Mouse (Mus musculus): ENCODE data around the gene Ugt1a7c.

The Ugt1a7c gene

DNA sequence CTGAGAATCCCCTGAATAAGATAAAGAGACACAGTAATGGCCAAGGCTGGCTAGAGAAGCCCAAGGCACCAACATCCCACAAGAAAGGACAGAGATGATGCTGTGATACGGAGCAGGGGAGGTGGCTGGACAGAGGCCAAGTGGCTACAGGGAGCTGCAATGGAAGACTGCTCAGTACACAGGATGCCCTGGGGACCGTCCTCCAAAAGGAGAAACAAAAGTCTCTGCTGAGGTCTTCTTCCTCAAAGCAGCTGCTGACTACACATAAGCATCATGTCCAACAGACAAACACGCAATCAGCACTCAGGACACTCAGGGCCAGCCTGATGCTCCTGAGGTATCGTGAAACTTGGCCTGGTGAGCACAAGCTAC is 170.0 kb downstream of the Ugt1a7c start:
- no peak for DNase-seq

DNA sequence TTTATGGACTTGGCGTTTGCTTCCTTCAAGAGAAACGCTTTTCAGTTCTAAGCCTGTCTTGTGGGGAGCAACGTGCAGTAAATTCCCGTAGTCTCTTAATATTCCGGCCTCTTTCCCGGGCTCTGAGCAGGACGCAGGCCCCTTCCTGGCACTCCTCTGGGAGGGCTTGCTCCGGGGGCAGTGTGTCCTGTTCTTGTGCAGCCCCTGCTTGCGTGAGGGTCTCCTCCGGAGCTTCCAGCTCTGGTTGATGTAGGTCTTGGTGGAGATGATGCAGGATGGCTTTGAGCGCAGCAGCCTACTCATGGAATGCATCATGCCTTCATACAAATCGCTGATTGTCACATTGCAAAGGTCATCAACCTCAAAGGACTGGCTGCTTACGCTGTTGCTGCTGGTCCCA is 171.3 kb downstream of the Ugt1a7c start:
- DNase-seq = no peak

DNA sequence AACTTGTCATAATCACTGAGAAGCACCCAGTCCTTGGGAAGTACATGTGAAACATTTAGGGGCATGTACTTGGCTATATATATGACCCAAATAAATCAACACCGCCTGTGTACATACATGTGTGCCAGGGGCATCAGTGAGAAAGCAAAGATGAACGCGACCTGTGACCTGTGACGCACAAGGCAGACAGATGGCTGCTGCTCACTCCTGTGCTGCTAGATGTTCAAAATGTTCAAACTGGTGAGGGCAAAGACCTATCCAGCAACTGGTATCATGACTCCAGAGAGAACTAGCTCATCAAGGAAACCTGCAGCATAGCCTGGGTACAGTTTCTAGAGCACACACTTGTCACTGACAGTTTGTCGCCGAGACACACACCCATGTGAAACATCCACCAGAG is 172.6 kb downstream of the Ugt1a7c start:
- no peak for DNase-seq

DNA sequence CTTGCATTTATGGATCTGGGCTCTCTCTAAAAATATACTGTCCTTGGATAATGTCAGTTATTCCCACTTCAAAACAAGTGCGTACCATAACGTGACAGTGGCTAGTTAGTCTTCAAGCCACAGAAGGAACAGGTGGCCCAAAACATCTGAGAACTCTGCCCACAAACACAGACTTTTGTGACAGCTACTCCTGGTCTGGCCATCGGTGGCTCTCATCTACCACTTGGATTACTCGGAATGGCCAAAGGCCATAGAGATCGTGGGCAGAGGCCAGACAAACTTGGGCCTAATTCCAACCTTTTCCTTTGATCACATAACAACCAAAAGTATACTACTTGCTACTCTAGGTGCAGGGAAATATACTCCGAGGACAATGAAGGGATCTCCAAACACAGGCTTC is 173.2 kb downstream of the Ugt1a7c start:
- no peak for DNase-seq

Data from thymus, postnatal 25 days (tissue).